Mouse (Mus musculus): ENCODE results near the gene Tle4. TPM values are rescaled to one million over a fixed set of nuclear protein-coding genes. Genes with fewer than 3 reads are reported as not detected.
A peak's percentile ranks its signal among the peaks of the same experiment; 100 is the strongest.

Gene Tle4
- total and polyA plus RNA-seq, 3 experiments, result 5.8 to 10.3 (median 8.5) TPM

- Histone ChIP-seq H3K4me3 (peak overlapping the region; percentile 78), H3K79me2 (replicated peaks; ENCODE audit: control insufficient read depth, insufficient read depth, low read length) (no peaks in the 10 kb centered on the region), H3K27me3 (ENCODE audit: control insufficient read depth, insufficient read depth, low read length) (no peaks in the 10 kb centered on the region), H3K27ac (peak overlapping the region; percentile 89), H3K36me3 (ENCODE audit: control insufficient read depth, insufficient read depth, low read length) (peaks cover 15% of the 10 kb centered on the region), H3K4me1 (ENCODE audit: control insufficient read depth, insufficient read depth, low read length) (peaks cover 3% of the 10 kb centered on the region), H3K9ac (ENCODE audit: low read depth, low read length) (peak overlapping the region; percentile 91)
- intact Hi-C loops (cut with DNase I), result loop anchor here (5.0 to 10.0 kb wide), 3 partner anchors 89 to 1802 kb away; partner anchors contain the start of genes Lpxn and Zfp91
- no peak for DNase-seq
- 5% methylated on average over 12 of the region's 12 CpGs for WGBS
- TF ChIP-seq CTCF (IDR thresholded peaks at IDR 0.05), result no peak
- no peak for TF ChIP-seq POLR2A (IDR thresholded peaks at IDR 0.05; ENCODE audit: insufficient read depth, low read depth, low read length)
- no peak for TF ChIP-seq EP300 (IDR thresholded peaks at IDR 0.05; ENCODE audit: insufficient read depth, low read depth, low read length)
Observed at GRCm38 (mm10) chr19:14596358-14596940, 1.4 kb downstream of the Tle4 start.

- Histone ChIP-seq H3K79me2 (replicated peaks; ENCODE audit: control insufficient read depth, insufficient read depth, low read length) (no peaks in the 10 kb centered on the region), H3K4me1 (ENCODE audit: control insufficient read depth, insufficient read depth, low read length) (peaks cover 3% of the 10 kb centered on the region), H3K9ac (ENCODE audit: low read depth, low read length) (no peak overlapping the region), H3K36me3 (ENCODE audit: control insufficient read depth, insufficient read depth, low read length) (peaks cover 16% of the 10 kb centered on the region), H3K4me3 (no peak overlapping the region), H3K27ac (no peak overlapping the region), H3K27me3 (ENCODE audit: control insufficient read depth, insufficient read depth, low read length) (no peaks in the 10 kb centered on the region)
- WGBS, result 36% methylated on average over 11 of the region's 11 CpGs
- intact Hi-C loops (cut with DNase I), result loop anchor here (5.0 to 10.0 kb wide), 3 partner anchors 88 to 1801 kb away; partner anchors contain the start of genes Lpxn and Zfp91
- no peak for DNase-seq
- TF ChIP-seq CTCF (IDR thresholded peaks at IDR 0.05), result no peak
- no peak for TF ChIP-seq POLR2A (IDR thresholded peaks at IDR 0.05; ENCODE audit: insufficient read depth, low read depth, low read length)
- no peak for TF ChIP-seq EP300 (IDR thresholded peaks at IDR 0.05; ENCODE audit: insufficient read depth, low read depth, low read length)
Observed at GRCm38 (mm10) chr19:14595390-14595997, 2.4 kb downstream of the Tle4 start.

GRCm38 (mm10) chr19:14594537-14594936, 3.3 kb downstream of the Tle4 start:
- H3K9ac ChIP-seq (ENCODE audit: low read depth, low read length), result no peak overlapping the region
- no peak overlapping the region for H3K4me3 ChIP-seq
- intact Hi-C loops (cut with DNase I), result loop anchor here (10.0 kb wide), 2 partner anchors 350 to 1800 kb away; partner anchors contain the start of genes Lpxn and Zfp91

GRCm38 (mm10) chr19:14591809-14592535, 5.9 kb downstream of the Tle4 start:
- Histone ChIP-seq H3K4me1 (ENCODE audit: control insufficient read depth, insufficient read depth, low read length) (peaks cover 1% of the 10 kb centered on the region), H3K4me3 (no peak overlapping the region), H3K27ac (no peak overlapping the region), H3K27me3 (ENCODE audit: control insufficient read depth, insufficient read depth, low read length) (no peaks in the 10 kb centered on the region), H3K36me3 (ENCODE audit: control insufficient read depth, insufficient read depth, low read length) (peaks cover 16% of the 10 kb centered on the region), H3K9ac (ENCODE audit: low read depth, low read length) (no peak overlapping the region), H3K79me2 (replicated peaks; ENCODE audit: control insufficient read depth, insufficient read depth, low read length) (no peaks in the 10 kb centered on the region)
- intact Hi-C loops (cut with DNase I), result loop anchor here (10.0 kb wide), 2 partner anchors 347 to 1797 kb away; partner anchors contain the start of genes Lpxn and Zfp91
- TF ChIP-seq EP300 (IDR thresholded peaks at IDR 0.05; ENCODE audit: insufficient read depth, low read depth, low read length) (no peak), CTCF (IDR thresholded peaks at IDR 0.05) (no peak), POLR2A (IDR thresholded peaks at IDR 0.05; ENCODE audit: insufficient read depth, low read depth, low read length) (no peak)
- DNase-seq, result no peak
- 82% methylated on average over 10 of the region's 10 CpGs for WGBS

More at GRCm38 (mm10) chr19:14594537-14594936, 3.3 kb downstream of the Tle4 start:
- no peak for TF ChIP-seq CTCF (IDR thresholded peaks at IDR 0.05)
- TF ChIP-seq POLR2A (IDR thresholded peaks at IDR 0.05; ENCODE audit: insufficient read depth, low read depth, low read length), result no peak
- TF ChIP-seq EP300 (IDR thresholded peaks at IDR 0.05; ENCODE audit: insufficient read depth, low read depth, low read length), result no peak
- Histone ChIP-seq H3K4me1 (ENCODE audit: control insufficient read depth, insufficient read depth, low read length) (peaks cover 1% of the 10 kb centered on the region; the same call in 1 of the 2 replicates), H3K27ac (no peak overlapping the region), H3K79me2 (replicated peaks; ENCODE audit: control insufficient read depth, insufficient read depth, low read length) (no peaks in the 10 kb centered on the region), H3K27me3 (ENCODE audit: control insufficient read depth, insufficient read depth, low read length) (no peaks in the 10 kb centered on the region), H3K36me3 (ENCODE audit: control insufficient read depth, insufficient read depth, low read length) (peaks cover 16% of the 10 kb centered on the region)
- DNase-seq, result no peak
- WGBS, result 82% methylated on average over 3 of the region's 3 CpGs

GRCm38 (mm10) chr19:14590154-14590553, 7.7 kb downstream of the Tle4 start:
- H3K36me3 ChIP-seq (ENCODE audit: control insufficient read depth, insufficient read depth, low read length), result peaks cover 11% of the 10 kb centered on the region
- TF ChIP-seq CTCF (IDR thresholded peaks at IDR 0.05), result no peak
- no peak for TF ChIP-seq EP300 (IDR thresholded peaks at IDR 0.05; ENCODE audit: insufficient read depth, low read depth, low read length)
- TF ChIP-seq POLR2A (IDR thresholded peaks at IDR 0.05; ENCODE audit: insufficient read depth, low read depth, low read length), result no peak
- intact Hi-C loops (cut with DNase I), result loop anchor here (10.0 kb wide), 2 partner anchors 345 to 1795 kb away; partner anchors contain the start of genes Lpxn and Zfp91
- H3K9ac ChIP-seq (ENCODE audit: low read depth, low read length), result no peak overlapping the region
- H3K4me3 ChIP-seq, result no peak overlapping the region
- no peak overlapping the region for H3K27ac ChIP-seq
- no peaks in the 10 kb centered on the region for H3K27me3 ChIP-seq (ENCODE audit: control insufficient read depth, insufficient read depth, low read length)
- DNase-seq, result no peak
- peaks cover 7% of the 10 kb centered on the region for H3K4me1 ChIP-seq (ENCODE audit: control insufficient read depth, insufficient read depth, low read length)
- H3K79me2 ChIP-seq (replicated peaks; ENCODE audit: control insufficient read depth, insufficient read depth, low read length), result no peaks in the 10 kb centered on the region
- WGBS, result 92% methylated on average over 7 of the region's 7 CpGs

Measured in heart, adult 2 months (tissue).